Mouse (Mus musculus) urinary bladder, postnatal 36 days (tissue): ENCODE data around the gene Gm20822.
"Not testable (repeated sequence)": the region's sequence is repeated elsewhere in the genome, so short reads cannot be mapped to it uniquely, and the experiment has no call there.

Experiments used
- DNase-seq, 2 experiments: peaks; one replicate each; pipeline ENCODE4 v3.0.0; 2022; ENCODE audit warnings: low spot score in 2 of 2, mixed read lengths in 1 of 2

The Gm20822 gene

GRCm38 (mm10) chrY:15884671-15885070, at the start of gene Gm20822:
TSS of gene Gm20822 (minus strand) at chrY:15884771.
- DNase-seq, result not testable (repeated sequence)
